Mouse (Mus musculus) ES-E14 (cell line): ENCODE data around the gene Fnbp1l.

Experiments
- CHD2 ChIP-seq: IDR thresholded peaks from 2 replicates; pipeline ENCODE4 v1.6.1; 2014; ENCODE audit warnings: mild to moderate bottlenecking, low read depth, low read length, inconsistent platforms
- MAFK ChIP-seq: IDR thresholded peaks from 2 replicates; pipeline ENCODE4 v1.6.1; 2014; ENCODE audit warnings: mild to moderate bottlenecking, low read depth, low read length, inconsistent platforms; ENCODE audit not compliant: insufficient read depth

- TF ChIP-seq MAFK: no peak
- no peak for TF ChIP-seq CHD2
Observed at GRCm38 (mm10) chr3:122620285-122620931, 893 bp upstream of the Fnbp1l start.
